Mouse (Mus musculus): ENCODE results near the gene Aurkb. TPM values are rescaled to one million over a fixed set of nuclear protein-coding genes. Genes with fewer than 3 reads are reported as not detected.
"Not testable (repeated sequence)": the region's sequence is repeated elsewhere in the genome, so short reads cannot be mapped to it uniquely, and the experiment has no call there.

Gene Aurkb
- total RNA-seq (2022): under 1 TPM in 1 of 4 experiments, not detected in 3; 0.35 TPM

DNA sequence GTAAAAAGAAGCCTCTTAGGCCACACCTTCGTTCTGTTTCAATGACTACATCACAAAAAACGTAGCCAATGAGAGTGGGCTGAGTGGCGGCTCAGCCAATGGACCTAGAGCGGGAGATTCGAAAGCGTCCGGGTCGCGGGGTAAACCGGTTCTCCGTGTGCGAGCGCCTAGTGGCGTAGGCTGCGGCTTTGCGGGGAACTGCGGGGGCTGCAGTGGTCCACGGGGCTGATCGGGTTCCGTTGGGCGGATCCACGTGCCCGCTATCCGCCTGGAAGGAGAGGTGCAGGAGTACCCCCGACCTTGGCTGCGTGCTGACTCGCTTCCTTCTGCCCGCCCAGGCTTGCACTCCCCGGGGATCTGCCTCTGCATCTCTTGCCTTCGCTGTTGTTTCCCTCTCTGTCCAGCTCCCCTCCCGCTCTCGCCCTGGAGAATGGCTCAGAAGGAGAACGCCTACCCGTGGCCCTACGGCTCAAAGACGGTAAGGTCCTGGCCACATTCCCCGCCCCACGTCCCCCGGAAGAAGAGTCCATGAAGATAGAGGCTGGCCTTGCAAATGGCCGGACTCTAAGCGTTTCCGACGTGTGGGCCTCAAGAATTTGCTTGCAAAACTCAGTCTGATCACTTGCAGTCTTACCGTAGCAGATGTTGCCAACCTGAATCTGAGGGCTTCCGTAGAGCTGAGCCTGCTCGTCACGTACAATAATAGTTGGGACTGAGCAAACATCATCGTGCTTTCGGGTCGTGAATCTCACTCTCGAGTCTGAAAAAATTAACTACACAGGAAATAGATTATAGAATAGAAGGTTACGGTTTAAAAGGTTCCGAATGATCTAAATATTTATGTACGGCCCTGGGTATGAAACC, at the start of gene Aurkb:
Gene Aurkb (plus strand): TSS at position 117 of the 864 bp plus-strand sequence.
- peak in 1 of 2 experiments; percentile 47 for DNase-seq (ENCODE audit: low spot score in 2 of 2)

DNA sequence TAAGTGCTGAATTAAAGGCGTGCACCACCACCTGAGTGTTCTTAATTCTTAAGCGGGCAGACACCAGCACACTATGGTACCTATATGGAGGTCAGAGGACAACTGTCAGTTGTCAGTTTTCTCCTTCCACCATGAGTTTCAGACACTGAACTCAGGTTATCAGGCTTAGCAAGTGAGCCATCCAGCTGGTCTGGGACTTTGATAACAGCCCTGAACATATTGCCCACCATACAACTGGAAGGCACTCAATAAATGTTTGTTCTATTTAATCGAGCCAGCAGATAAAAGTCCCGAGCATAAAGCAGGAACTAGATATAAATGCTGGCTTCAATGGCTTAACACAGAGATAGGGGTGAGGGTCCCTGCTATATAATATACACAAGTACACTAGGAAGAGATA, 48.4 kb upstream of the Aurkb start:
- no peak for DNase-seq (ENCODE audit: low spot score in 2 of 2)

DNA sequence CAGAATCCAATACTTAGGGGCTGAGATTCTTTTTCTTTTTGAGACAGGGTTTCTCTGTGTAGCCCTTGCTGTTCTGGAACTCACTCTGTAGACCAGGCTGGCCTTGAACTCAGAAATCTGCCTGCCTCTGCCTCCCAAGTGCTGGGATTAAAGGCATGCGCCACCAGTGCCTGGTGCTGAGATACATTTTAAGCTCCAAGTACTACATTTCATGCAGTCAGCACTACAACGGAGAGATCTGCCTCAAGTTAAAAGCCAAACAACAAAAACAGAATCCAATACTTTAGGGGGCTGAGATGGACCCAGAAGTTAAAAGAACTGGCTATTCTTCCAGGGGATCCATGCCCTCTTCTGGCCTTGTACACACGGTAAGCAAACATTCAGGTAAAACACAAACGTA, 42.7 kb upstream of the Aurkb start:
- DNase-seq (ENCODE audit: low spot score in 2 of 2): not testable (repeated sequence)

DNA sequence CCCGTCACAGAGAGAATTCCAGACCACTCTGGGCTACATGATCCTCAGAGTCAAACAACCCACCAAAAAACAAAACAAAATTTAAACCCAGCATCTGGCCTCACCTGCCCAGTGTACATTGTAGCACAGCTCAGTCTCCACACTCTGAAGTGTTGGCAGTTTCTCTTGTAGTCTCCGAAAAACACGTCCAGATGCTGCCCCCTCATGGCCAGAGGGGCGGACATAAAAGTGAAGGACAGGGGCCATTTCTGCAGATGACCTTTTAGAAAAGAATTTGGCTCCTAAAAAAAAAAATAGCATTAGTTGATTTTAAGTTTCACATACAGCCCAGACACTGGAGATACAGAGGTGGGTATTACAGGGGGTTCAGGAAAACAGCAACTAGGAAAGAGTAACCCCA, 41.9 kb upstream of the Aurkb start:
- no peak for DNase-seq (ENCODE audit: low spot score in 2 of 2)

DNA sequence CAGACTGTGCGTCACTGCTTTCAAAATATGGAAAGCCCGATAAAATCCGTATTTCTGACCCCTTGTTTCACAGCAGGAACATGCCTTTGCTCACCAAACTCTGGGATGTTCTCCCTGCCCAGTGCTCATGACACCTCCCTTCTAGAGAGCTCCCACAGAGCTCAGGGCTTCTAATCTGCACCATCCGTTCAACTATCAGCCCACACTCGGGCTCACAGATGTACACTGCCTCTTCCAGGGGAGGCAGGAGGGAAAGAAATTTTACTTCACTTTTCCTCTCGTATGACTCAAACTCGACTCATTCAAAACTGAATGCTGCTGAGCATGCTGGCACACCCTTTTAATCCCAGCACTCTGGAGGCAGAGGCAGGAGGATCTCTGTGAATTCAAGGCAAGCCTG, 40.3 kb upstream of the Aurkb start:
- DNase-seq (ENCODE audit: low spot score in 2 of 2): no peak

DNA sequence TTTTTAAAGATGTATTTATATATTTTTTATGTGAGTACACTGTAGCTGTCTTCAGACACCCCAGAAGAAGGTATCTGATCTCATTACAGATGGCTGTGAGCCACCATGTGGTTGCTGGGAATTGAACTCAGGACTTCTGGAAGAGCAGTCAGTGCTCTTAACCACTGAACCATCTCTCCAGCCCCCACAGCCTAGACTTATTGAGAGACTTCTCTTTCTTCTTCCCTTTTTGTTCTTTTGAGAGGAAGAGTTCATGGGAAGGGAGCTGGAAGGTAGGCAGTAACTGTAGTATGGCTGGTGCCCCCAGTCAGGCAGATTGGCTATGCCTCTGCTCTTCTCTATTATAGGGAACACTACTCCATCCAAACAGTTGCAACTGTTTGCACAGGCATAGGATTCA, 38.9 kb upstream of the Aurkb start:
- DNase-seq (ENCODE audit: low spot score in 2 of 2): not testable (repeated sequence)

DNA sequence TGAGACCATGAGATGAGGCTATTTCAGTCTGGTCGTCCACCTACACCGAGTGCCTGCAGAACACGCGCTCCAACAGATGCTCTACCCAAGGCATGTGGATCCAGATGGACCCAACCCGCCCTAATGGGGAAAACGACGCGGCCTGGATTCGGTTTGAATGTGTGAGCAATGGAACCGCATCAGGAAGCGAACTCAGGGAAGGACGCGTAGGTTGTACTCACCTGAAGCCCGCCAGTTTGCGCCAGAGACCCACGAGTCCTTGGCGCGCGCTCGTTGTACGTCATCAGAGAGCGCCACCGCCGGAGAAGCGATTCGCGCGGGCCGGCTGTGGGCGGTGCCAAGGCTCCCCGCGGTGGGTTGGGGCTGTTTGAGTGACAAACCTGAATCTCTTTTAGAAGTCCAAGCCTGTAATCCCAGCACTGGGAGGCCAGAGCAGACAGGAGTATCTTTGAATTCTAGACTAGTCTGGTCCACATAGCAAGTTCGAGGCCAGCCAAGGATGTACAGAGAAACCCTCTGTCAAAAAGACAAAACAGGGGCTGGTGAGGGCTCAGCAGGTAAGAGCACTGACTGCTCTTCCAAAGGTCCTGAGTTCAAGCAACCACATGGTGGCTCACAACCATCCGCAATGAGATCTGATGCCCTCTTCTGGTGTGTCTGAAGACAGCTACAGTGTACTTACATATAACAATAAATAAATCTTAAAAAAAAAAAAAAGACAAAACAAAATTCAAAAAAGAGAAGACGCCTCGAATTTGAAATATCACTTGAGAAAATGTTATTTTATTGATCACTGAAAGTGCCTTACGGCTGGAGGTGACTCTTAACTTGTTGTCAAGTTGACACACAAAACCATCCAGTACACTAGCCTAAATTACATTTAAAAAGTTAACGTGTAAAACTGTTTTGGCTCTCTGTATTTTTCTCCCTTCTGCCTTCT, 37.0 kb upstream of the Aurkb start, which contains the start of gene Pfas:
Gene Pfas (minus strand): TSS at position 279 of the 940 bp plus-strand sequence.
- DNase-seq (ENCODE audit: low spot score in 2 of 2): peak; percentile 49 to 54

DNA sequence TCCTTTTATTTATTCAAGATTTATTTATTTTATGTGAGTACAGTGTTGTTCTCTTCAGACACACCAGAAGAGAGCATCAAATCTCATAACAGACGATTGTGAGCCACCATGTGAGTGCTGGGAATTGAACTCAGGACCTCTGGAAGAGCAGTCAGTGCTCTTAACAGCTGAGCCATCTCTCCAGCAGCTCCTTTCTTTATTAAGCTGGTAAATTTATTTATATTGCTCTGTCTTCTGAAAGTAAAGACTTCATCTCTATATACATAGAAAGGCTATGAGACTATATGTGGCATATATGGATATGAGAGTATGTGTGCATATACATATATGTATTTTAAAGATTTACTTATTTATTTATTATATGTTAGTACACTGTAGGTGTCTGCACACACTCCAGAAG, 35.9 kb upstream of the Aurkb start:
- DNase-seq (ENCODE audit: low spot score in 2 of 2): no peak

DNA sequence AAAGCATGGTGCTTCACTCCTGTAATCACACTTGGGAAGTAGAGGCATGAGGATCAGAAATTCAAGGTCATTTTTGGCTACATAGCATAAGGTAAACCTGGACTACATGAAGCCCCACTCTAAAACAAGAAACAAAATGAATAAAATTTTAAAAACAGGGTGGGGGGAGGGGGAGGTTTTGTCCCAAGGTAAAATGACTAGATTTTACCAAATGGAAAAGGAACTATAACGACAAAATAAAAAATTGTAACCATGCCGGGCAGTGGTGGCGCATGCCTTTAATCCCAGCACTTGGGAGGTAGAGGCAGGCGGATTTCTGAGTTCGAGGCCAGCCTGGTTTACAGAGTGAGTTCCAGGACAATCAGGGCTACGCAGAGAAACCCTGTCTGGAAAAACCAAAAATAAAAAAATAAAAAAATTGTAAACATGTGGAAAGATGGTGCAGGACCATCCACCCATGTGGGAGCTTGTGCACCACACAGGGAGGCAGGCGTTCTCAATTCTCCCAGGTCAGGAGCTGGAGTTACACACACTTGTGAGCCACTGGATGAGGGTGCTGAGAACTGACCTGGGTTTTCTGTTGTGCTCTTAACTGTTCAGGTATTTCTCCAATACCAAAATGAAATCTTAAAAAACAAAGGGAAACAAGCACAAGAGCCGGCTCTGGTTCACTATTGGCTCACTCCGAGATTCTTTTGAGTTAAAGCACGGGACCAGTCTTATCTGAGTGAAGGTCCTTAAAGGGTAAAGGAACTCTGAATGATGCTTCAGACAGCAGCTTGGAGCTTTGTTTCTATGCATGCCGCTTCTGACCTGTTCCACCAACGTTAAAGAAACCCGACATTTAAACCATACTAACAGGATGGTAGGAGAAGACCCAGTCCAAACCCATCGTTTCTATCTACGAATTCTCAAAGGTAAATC, 34.8 kb upstream of the Aurkb start:
- DNase-seq (ENCODE audit: low spot score in 2 of 2): no peak

DNA sequence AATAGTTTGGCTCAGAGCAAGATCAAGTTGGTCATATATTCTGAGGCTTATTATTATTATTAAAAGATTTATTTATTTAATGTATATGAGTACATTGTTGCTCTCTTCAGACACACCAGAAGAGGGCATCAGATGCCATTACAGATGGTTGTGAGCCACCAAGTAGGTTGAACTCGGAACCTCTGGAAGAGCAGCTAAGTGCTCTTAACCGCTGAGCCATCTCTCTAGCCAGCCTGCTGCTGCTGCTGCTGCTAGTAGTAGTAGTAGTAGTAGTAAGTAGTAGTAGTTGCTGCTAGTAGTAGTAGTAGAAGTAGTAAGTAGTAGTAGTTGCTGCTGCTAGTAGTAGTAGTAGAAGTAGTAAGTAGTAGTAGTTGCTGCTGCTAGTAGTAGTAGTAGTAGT, 34.0 kb upstream of the Aurkb start:
- not testable (repeated sequence) for DNase-seq (ENCODE audit: low spot score in 2 of 2)

DNA sequence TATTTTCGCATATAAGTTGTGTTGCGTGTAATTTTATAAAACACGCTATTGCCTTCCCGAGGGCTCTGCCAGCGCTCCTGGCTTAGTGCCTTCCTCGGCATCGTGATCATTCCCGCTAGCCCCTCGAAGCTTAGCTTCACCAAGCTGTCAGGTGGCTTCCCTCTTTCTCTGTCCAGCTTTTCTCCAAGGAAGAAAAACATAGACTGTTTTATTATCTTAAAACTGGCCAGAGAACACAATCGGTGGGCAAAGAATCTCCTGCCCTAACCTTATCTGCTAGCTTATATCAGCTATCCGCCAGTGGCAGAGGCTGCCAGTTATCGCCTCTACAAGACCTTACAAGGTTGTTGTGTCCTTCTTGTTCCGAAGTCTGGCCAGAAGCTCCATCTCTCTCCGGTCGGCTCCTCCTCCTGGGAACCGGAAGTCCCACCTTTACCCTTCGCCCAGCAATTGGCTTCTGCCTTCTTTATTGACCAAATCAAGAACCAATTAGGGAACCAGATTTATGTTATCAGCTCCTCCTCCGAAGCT, 33.3 kb upstream of the Aurkb start:
- peak; percentile 77 to 84 for DNase-seq (ENCODE audit: low spot score in 2 of 2)

DNA sequence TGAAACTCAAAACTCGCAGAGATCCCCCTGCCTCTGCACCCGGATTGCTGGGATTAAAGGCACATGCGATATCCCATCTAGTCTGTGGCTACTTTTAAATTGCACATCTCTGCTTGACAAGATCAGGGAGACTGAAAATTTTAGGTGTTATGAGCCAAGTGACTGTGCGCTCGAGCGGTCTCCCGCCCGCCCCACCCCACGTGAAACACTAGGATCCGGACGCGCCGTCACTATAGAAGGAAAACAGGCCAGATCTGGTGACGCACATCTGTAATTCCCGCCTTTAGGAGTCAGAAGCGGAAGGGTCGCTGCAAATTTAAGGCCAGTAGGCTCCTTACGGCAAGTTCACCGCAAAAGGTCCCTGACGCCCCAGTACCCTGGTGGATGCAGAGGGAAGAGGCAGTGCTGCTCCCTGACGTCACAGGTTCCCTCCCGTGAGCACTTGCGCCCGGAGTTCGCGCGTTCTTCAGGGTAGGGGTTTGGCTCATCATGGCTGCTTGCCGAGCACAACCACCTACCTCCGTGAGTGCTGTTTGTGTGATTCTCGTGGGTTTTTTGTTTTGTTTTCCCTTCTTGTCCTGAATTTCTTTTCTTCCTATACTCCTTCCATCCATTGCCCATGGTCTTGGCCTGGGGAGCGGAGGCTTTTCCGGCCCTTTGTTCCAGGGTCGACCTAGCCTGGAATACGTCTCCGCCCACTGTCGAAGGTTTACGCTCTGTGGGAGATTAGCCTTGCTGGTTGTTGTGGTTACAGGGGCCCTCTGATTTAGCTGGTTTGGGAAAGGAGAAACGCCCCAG, 29.6 kb upstream of the Aurkb start, which contains the start of gene Ctc1:
Gene Ctc1 (plus strand): TSS at position 268 of the 798 bp plus-strand sequence.
- DNase-seq (ENCODE audit: low spot score in 2 of 2): peak; percentile 72 to 81

DNA sequence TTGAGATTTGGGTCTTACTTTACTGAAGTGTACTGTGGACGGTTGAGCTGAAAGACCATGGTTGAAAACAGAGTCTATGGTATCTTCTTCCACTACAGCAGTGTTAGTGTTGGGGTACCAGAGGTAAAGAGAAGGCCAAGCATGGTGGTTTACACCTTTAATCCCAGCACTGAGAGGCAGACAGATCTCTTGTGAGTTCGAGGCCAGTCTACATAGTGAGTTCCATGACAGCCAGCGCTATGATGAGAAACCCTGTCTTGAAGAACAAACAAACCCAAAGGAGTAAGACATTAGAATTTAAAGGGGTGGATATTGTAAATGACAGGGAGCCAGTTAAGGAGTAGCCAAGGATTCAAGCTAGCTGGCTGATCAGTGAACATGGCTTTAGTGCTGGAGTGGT, 28.7 kb upstream of the Aurkb start:
- no peak for DNase-seq (ENCODE audit: low spot score in 2 of 2)

DNA sequence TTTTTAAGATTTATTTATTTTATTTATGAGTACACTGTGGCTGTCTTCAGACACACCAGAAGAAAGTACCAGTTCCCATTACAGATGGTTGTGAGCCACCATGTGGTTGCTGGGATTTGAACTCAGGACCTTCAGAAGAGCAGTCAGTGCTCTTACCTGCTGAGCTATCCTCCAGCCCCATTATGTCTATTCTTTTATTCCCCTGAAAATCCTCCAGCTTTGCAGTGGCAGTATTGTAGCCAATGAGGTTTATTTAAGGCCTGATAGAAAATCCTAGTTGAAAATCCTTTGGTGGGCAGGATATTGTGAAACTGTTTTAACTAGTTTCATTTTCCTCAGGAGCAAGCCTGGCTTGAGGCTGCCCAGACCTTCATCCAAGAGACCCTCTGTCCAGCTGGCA, 24.8 kb upstream of the Aurkb start:
- DNase-seq (ENCODE audit: low spot score in 2 of 2): no peak

DNA sequence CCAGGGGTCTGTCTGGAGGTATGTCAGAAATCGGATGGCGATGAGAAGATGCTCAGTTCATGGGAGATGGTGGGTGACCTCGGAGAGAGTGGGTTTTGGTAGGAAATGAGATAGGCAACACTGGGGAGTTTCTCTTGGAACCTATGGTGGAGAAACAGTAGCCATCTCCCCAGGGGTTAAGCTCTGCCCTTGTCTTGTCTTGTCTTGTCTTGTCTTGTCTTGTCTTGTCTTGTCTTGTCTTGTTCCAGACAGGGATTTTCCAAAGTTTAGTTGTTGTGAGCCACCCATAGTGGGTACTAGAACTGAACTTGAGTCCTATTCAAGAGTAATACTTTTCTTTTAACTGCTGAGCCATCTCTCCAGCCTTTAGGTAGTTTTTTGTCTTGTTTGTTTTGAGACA, 18.9 kb upstream of the Aurkb start:
- DNase-seq (ENCODE audit: low spot score in 2 of 2): no peak

DNA sequence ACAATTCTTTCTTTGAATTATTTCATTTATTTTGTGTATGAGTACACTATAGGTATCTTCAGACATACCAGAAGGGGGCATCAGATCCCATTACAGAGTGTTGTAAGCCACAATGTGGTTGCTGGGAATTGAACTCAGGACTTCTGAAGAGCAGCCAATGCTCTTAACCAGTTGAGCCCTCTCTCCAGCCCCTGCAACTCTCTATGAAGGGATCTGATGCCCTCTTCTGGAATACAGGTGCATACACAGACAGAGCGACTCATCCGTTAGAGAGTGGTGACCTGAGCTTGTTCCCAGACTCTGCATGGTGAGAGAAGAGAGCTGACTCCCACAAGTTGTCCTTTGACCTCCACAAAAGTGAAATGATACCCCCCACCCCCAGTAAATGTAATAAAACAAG, 16.6 kb upstream of the Aurkb start:
- DNase-seq (ENCODE audit: low spot score in 2 of 2): no peak

DNA sequence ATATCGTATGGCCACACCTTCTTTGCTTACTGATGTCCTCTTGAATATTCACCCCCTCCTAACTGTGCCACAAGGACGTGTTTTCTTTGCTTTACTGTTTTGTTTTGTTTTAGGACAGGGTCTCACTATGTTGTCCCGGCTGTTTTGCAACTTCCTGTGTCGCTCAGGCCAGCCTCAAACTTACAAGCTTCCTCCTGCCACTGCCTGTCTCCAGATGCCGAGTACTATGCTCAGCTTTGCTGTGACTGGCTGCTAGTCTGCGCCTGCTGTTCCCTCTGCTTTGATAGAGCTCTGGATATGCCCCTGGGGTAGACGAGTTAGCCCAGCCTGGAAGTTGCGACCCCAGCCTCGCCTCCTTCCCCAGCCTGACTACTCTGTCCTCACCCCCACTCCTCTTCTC, 11.9 kb upstream of the Aurkb start:
- DNase-seq (ENCODE audit: low spot score in 2 of 2): no peak

DNA sequence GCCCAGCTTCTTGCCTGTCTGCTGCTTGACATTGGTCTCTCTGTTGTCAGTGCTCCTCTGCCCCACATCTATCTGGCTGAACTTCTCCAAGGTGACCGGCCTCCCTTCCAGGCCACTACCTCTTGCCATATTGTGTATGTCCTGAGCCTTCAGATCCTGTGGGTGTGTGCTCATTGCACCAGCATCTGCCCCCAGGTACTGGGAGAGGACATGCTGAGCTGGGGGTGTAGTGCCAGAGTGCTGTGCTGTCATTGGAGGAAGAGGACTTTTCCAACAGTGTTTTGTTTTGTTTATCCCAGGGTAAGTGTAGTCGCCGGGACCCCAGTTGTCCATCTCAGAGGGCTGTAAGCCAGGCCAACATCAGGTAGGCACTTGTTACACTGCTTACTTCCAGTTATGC, 10.9 kb upstream of the Aurkb start:
- DNase-seq (ENCODE audit: low spot score in 2 of 2): no peak

DNA sequence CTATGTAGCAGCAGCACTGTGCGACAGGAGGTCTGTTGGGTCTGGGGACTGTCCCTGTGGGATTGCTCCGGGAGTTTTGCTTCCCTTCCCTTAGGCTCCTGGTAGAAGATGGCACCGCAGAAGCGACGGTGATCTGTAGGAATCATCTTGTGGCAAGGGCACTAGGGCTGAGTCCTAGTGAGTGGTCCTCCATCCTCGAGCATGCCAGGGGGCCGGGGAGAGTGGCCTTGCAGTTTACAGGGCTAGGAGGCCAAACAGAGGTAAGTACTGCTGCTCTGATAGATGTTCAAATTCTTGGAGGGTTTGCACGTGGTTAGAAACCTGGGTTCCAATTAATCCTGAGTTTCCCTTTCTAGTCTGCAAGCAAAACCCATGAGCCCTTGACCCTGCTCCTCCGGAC, 10.0 kb upstream of the Aurkb start:
- no peak for DNase-seq (ENCODE audit: low spot score in 2 of 2)

DNA sequence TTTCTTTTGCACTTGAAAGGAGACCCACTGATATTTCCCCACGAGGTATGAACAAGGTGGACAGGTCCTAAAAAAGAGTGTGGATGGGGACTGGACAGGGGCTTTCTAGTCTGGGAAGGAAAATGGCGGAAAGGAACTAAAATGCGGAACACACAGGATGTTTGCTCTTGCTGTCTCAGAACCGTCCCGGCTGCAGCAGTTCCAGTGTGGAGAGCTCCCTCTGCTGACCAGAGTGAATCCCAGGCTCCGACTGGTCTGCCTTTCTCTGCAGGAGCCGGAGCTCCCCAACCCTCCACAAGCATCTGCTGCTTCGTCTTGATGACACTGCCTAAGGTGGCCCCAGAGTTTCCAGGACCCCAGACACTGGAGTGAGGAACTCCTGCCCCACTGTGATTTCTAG, 9.6 kb upstream of the Aurkb start:
- DNase-seq (ENCODE audit: low spot score in 2 of 2): peak; percentile 76 to 81
